Mouse (Mus musculus): ENCODE measurements around the gene Rtbdn. TPM values are rescaled to one million over a fixed set of nuclear protein-coding genes. Genes with fewer than 3 reads are reported as not detected.
A peak's percentile ranks its signal among the peaks of the same experiment; 100 is the strongest.

Gene Rtbdn
- total RNA-seq, 2 experiments from 2014 or later, result 0.71 to 1.1 TPM

DNA sequence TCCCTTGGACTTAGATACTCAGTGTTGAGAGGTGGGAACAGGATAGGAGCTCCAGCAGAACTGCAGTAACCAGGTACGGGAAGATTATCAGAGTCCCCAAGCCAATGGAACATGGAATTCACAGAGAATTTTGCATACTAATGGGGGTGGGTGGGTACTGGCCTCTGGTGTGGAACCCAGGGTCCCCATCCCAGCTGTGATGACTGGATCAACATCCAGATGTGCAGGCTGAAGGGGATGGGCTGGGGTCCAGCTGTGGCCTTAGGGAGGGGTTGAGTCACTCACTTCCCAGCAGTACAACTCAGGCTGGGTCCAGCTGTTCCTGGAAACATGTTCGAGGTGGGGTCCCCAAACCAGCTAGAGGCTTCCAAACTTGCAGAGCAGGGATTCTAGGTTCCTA, 41.1 kb downstream of the Rtbdn start:
- intact Hi-C loops (cut with DNase I), result no loop called here
- DNase-seq (ENCODE audit: low spot score in 2 of 2), result no peak

GRCm38 (mm10) chr8:84989311-84989731, 42.5 kb downstream of the Rtbdn start:
- no peak for DNase-seq (ENCODE audit: low spot score in 2 of 2)
- intact Hi-C loops (cut with DNase I), result no loop called here

GRCm38 (mm10) chr8:84989810-84990209, 43.0 kb downstream of the Rtbdn start:
- peak; percentile 88 to 90 for DNase-seq (ENCODE audit: low spot score in 2 of 2)
- intact Hi-C loops (cut with DNase I), result loop anchor here (1.0 kb wide), 1 partner anchor 14 kb away; no protein-coding TSS in a partner anchor

GRCm38 (mm10) chr8:84990349-84990748, 43.6 kb downstream of the Rtbdn start, which contains the start of gene Hook2:
Gene Hook2, plus strand, starts transcription at chr8:84990603.
- intact Hi-C loops (cut with DNase I), result loop anchor here (1.0 kb wide), 1 partner anchor 14 kb away; no protein-coding TSS in a partner anchor
- peak; percentile 97 to 99 for DNase-seq (ENCODE audit: low spot score in 2 of 2)

- intact Hi-C loops (cut with DNase I), result loop anchor here (1.0 kb wide), 1 partner anchor 15 kb away; no protein-coding TSS in a partner anchor
- no peak for DNase-seq (ENCODE audit: low spot score in 2 of 2)
Observed at GRCm38 (mm10) chr8:84990836-84991235, 44.0 kb downstream of the Rtbdn start.

GRCm38 (mm10) chr8:84994375-84994774, 47.6 kb downstream of the Rtbdn start:
- intact Hi-C loops (cut with DNase I), result no loop called here
- DNase-seq (ENCODE audit: low spot score in 2 of 2), result no peak

DNA sequence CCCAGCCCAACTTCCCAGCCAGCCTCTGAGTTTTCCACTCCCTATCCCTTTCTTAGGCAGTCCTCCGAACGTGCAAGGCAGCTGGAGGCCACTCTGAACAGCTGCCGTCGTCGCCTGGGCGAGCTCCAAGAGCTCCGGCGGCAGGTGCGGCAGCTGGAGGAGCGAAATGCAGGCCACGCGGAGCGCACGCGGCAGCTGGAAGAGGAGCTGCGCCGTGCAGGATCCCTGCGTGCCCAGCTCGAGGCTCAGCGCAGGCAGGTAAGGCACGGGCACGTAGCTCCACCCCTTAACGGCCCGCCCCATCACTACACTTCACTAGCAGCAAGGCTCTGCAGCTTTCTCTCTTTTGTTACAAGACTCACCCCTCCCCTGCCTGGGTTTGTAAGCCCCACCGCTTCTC, 48.9 kb downstream of the Rtbdn start:
- intact Hi-C loops (cut with DNase I), result no loop called here
- DNase-seq (ENCODE audit: low spot score in 2 of 2), result no peak

DNA sequence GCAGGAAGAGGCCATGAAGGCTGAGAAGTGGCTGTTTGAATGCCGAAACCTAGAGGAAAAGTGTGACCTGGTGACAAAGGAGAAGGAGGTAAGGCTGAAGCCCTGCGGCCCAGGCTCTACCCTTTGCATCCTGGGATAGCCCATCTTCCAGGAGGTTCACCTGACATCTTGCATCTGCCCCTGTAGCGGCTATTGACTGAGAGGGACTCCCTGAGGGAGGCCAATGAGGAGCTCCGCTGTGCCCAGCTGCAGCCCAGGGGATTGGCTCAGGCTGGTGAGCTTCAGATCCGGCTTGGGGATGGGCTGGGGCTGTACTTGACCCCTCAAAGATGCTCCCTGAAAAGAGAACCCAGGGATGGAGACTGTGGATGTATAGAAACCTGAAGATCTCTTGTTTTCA, 50.2 kb downstream of the Rtbdn start:
- DNase-seq (ENCODE audit: low spot score in 2 of 2), result no peak
- intact Hi-C loops (cut with DNase I), result no loop called here

DNA sequence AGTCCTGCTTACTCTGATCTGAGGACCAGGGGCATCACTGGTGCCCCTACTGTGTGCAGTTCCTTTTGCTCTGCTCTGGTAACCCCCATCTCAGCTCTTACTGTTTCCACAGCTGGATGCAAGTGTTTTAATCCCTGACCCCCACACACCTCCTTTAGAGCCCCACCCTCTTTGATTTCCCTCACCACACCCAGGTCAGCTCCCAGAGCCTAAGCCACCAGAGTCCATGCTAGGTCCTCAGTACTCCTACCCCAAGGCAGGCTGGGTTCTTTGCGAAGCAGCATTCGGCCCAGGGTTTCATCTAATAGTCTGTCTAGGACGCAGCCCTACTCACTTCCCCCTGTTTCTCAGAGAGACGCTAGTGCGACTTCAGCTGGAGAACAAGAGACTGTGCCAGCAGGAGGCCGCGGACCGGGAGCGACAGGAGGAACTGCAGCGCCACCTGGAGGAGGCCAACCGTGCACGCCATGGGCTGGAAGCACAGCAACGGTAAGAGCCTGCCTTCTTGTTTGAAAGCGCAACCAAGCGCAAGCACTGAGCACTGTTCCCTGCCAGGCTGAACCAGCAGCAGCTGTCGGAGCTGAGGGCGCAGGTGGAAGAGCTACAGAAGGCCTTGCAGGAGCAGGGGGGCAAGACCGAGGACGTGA, 51.0 kb downstream of the Rtbdn start:
- peak; percentile 90 to 96 for DNase-seq (ENCODE audit: low spot score in 2 of 2)
- intact Hi-C loops (cut with DNase I), result no loop called here

Small RNA genes lying within 50 kb of the gene (microRNA-seq; reads per million reads assigned to microRNA genes)
- 2.5 to 5.7 reads per million in 2 experiments for gene Gm24197

Other genes with a start within 250 kb of the Rtbdn start
- 1 to 10 TPM; 2.8 to 3.5 TPM for gene Lyl1, start 245.5 kb upstream of the Rtbdn start, total RNA-seq (2021)
- under 1 TPM in 1 of 2 experiments, not detected in 1; 0.71 TPM for gene G430095P16Rik, start 224.0 kb upstream of the Rtbdn start, total RNA-seq (2021)
- 100 to 1,000 TPM; 273 to 322 TPM for gene Nfix, start 146.6 kb upstream of the Rtbdn start, total RNA-seq (2021)
- gene Dand5, start 124.2 kb upstream of the Rtbdn start, total RNA-seq (2021), result 1 to 10 TPM; 8.3 to 9.5 TPM
- gene Gadd45gip1, start 115.5 kb upstream of the Rtbdn start, total RNA-seq (2021), result 10 to 100 TPM; 23.4 to 24.7 TPM
- 10 to 100 TPM; 67.8 to 73.7 TPM for gene Rad23a, start 106.3 kb upstream of the Rtbdn start, total RNA-seq (2021)
- 100 to 1,000 TPM; 562 to 564 TPM for gene Calr, start 100.1 kb upstream of the Rtbdn start, total RNA-seq (2021)
- 10 to 100 TPM; 42.5 to 46.0 TPM for gene Farsa, start 90.0 kb upstream of the Rtbdn start, total RNA-seq (2021)
- gene Syce2, start 74.9 kb upstream of the Rtbdn start, total RNA-seq (2021), result 1 to 10 TPM; 6.4 to 6.5 TPM
- 10 to 100 TPM; 31.3 to 38.3 TPM for gene Gcdh, start 53.1 kb upstream of the Rtbdn start, total RNA-seq (2021)
- gene Klf1, start 45.1 kb upstream of the Rtbdn start, total RNA-seq (2021), result not detected
- gene Dnase2a, start 38.4 kb upstream of the Rtbdn start, total RNA-seq (2021), result 1 to 10 TPM; 3.5 to 4.0 TPM
- gene Mast1, start 9.6 kb upstream of the Rtbdn start, total RNA-seq (2021), result 10 to 100 TPM; 85.7 to 90.3 TPM
- 1 to 10 TPM in 1 of 2 experiments, not detected in 1; 3.5 TPM for gene Gm49661, start 22.4 kb downstream of the Rtbdn start, total RNA-seq (2021)
- 100 to 1,000 TPM; 340 to 356 TPM for gene Prdx2, start 22.6 kb downstream of the Rtbdn start, total RNA-seq (2021)
- gene Rnaseh2a, start 22.8 kb downstream of the Rtbdn start, total RNA-seq (2021), result 10 to 100 TPM; 40.7 to 42.2 TPM
- gene Junb, start 31.7 kb downstream of the Rtbdn start, total RNA-seq (2021), result 10 to 100 TPM; 73.3 to 85.1 TPM
- gene Hook2, start 43.6 kb downstream of the Rtbdn start, total RNA-seq (2021), result 1 to 10 TPM; 7.2 to 8.5 TPM
- gene Best2, start 67.5 kb downstream of the Rtbdn start, total RNA-seq (2021), result not detected
- 100 to 1,000 TPM; 118 to 122 TPM for gene Asna1, start 78.3 kb downstream of the Rtbdn start, total RNA-seq (2021)
- gene Trir, start 79.8 kb downstream of the Rtbdn start, total RNA-seq (2021), result 100 to 1,000 TPM; 115 to 129 TPM
- 100 to 1,000 TPM; 155 to 175 TPM for gene Tnpo2, start 89.9 kb downstream of the Rtbdn start, total RNA-seq (2021)
- gene Fbxw9, start 113.1 kb downstream of the Rtbdn start, total RNA-seq (2021), result 10 to 100 TPM; 23.9 to 24.0 TPM
- gene Gm5741, start 121.0 kb downstream of the Rtbdn start, total RNA-seq (2021), result 1 to 10 TPM in 1 of 2 experiments, not detected in 1; 1.4 TPM
- 10 to 100 TPM; 54.3 to 64.3 TPM for gene Dhps, start 124.8 kb downstream of the Rtbdn start, total RNA-seq (2021)
- gene Wdr83os, start 133.7 kb downstream of the Rtbdn start, total RNA-seq (2021), result 10 to 100 TPM; 49.8 to 54.5 TPM
- 10 to 100 TPM; 24.2 to 26.3 TPM for gene Wdr83, start 134.3 kb downstream of the Rtbdn start, total RNA-seq (2021)
- 10 to 100 TPM; 38.8 to 39.3 TPM for gene Man2b1, start 136.3 kb downstream of the Rtbdn start, total RNA-seq (2021)
- gene Zfp791, start 176.1 kb downstream of the Rtbdn start, total RNA-seq (2021), result 1 to 10 TPM; 6.9 to 7.7 TPM
- not detected for gene Cks1brt, start 204.9 kb downstream of the Rtbdn start, total RNA-seq (2021)